Mouse (Mus musculus): Measurements from ENCODE around the gene Pacsin2. TPM values are rescaled to one million over a fixed set of nuclear protein-coding genes. Genes with fewer than 3 reads are reported as not detected.
"Not testable (repeated sequence)": the region's sequence is repeated elsewhere in the genome, so short reads cannot be mapped to it uniquely, and the experiment has no call there.

Pacsin2 gene
- polyA plus RNA-seq, 1 experiment from 2014 or later = 53.5 TPM

DNA sequence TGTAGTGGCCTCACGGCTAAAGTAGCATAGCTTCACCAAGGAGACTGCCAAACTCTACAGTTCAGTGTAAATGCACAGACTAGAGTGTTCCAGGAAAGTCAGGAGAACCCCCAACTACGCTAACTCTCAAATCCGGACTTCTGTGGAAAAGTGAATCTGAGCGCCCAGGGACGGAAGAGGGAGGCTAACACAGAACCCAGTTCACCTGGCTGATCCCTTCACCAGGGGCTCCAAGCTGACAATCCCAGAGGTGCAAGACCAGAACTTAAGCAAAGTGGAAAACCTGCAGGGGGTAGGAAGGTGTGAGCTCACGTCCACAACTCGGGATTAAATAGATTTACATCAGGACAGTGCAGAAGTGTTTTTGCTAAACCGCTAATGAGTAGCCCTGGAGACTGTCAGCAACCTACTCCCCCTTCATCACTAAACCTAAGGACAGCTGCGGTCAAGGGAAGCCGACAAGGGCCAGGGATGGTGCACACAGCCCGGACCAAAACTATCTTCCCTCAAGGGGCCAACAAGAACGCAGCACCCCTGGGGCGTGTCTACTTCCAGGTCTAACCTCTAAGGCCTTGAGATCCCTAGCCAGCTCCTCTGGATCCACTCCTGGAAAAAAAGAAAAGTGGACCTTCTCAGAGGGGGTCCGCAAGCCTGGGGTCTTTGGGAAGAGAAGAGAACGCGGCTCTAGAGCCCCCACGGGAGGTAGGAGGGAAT is 880 bp downstream of the Pacsin2 start:
- Histone ChIP-seq H3K9ac (replicated peaks; ENCODE audit: low read depth, low read length) (peak overlapping the region; percentile 82), H3K4me2 (replicated peaks; ENCODE audit: low read depth, low read length) (peak overlapping the region; percentile 89), H3K36me3 (ENCODE audit: control insufficient read depth, insufficient read depth, low read length) (no peaks in the 10 kb centered on the region), H3K4me3 (ENCODE audit: low read depth, low read length) (peak overlapping the region; percentile 61), H3K4me1 (ENCODE audit: control insufficient read depth, insufficient read depth, low read length) (peaks cover 11% of the 10 kb centered on the region; the same call in 1 of the 2 replicates), H3K9me3 (ENCODE audit: control insufficient read depth, low read depth, low read length) (no peaks in the 10 kb centered on the region), H3K27me3 (ENCODE audit: control insufficient read depth, insufficient read depth, low read length) (no peaks in the 10 kb centered on the region), H3K27ac (ENCODE audit: low read length) (peak overlapping the region; percentile 77; the same call in 1 of the 2 replicates)
- ATAC-seq (ENCODE audit: insufficient number of reproducible peaks, insufficient read depth, low FRiP score, low read depth) = no peak
- 7% methylated on average over 17 of the region's 17 CpGs for WGBS

- not testable (repeated sequence) for H3K9me3 ChIP-seq (ENCODE audit: control insufficient read depth, low read depth, low read length); H3K27ac ChIP-seq (ENCODE audit: low read length); H3K36me3 ChIP-seq (ENCODE audit: control insufficient read depth, insufficient read depth, low read length); H3K27me3 ChIP-seq (ENCODE audit: control insufficient read depth, insufficient read depth, low read length); H3K9ac ChIP-seq (replicated peaks; ENCODE audit: low read depth, low read length); H3K4me3 ChIP-seq (ENCODE audit: low read depth, low read length); ATAC-seq (ENCODE audit: insufficient number of reproducible peaks, insufficient read depth, low FRiP score, low read depth)
- WGBS = 87% methylated on average over 8 of the region's 8 CpGs
- peak overlapping the region; percentile 89; the same call in 1 of the 2 replicates for H3K4me2 ChIP-seq (replicated peaks; ENCODE audit: low read depth, low read length)
- H3K4me1 ChIP-seq (ENCODE audit: control insufficient read depth, insufficient read depth, low read length) = peaks cover 11% of the 10 kb centered on the region; the same call in 1 of the 2 replicates
Measured at GRCm38 (mm10) chr15:83462349-83462748, 2.1 kb downstream of the Pacsin2 start.

GRCm38 (mm10) chr15:83460891-83461290 is 3.5 kb downstream of the Pacsin2 start:
- no peak overlapping the region for H3K27ac ChIP-seq (ENCODE audit: low read length)
- no peak overlapping the region for H3K4me3 ChIP-seq (ENCODE audit: low read depth, low read length)
- no peak overlapping the region for H3K9ac ChIP-seq (replicated peaks; ENCODE audit: low read depth, low read length)
- no peaks in the 10 kb centered on the region for H3K27me3 ChIP-seq (ENCODE audit: control insufficient read depth, insufficient read depth, low read length)
- peaks cover 11% of the 10 kb centered on the region; the same call in 1 of the 2 replicates for H3K4me1 ChIP-seq (ENCODE audit: control insufficient read depth, insufficient read depth, low read length)
- ATAC-seq (ENCODE audit: insufficient number of reproducible peaks, insufficient read depth, low FRiP score, low read depth) = no peak
- no peaks in the 10 kb centered on the region for H3K36me3 ChIP-seq (ENCODE audit: control insufficient read depth, insufficient read depth, low read length)
- H3K4me2 ChIP-seq (replicated peaks; ENCODE audit: low read depth, low read length) = no peak overlapping the region
- 73% methylated on average over 3 of the region's 3 CpGs for WGBS
- H3K9me3 ChIP-seq (ENCODE audit: control insufficient read depth, low read depth, low read length) = no peaks in the 10 kb centered on the region

DNA sequence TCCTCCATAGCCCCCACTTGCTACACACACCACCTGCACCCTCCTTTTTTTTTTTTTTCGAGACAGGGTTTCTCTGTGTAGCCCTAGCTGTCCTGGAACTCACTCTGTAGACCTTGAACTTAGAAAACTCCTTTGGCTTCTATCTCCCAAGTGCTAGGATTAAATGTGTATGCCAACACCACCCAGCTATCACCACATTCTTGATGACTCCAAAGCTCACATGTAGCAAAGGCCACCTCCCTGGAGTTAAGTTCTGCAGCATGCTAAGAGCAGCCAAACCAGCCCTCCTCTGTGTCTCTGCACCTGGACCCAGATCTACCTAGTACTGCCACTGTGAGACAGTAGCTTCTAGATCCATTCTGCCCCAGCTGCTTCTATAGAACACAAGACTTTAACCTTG is 6.9 kb downstream of the Pacsin2 start:
- Histone ChIP-seq H3K27ac (ENCODE audit: low read length) (no peak overlapping the region), H3K4me1 (ENCODE audit: control insufficient read depth, insufficient read depth, low read length) (peaks cover 4% of the 10 kb centered on the region; the same call in 1 of the 2 replicates), H3K9me3 (ENCODE audit: control insufficient read depth, low read depth, low read length) (no peaks in the 10 kb centered on the region), H3K4me3 (ENCODE audit: low read depth, low read length) (no peak overlapping the region), H3K27me3 (ENCODE audit: control insufficient read depth, insufficient read depth, low read length) (no peaks in the 10 kb centered on the region), H3K9ac (replicated peaks; ENCODE audit: low read depth, low read length) (no peak overlapping the region), H3K36me3 (ENCODE audit: control insufficient read depth, insufficient read depth, low read length) (no peaks in the 10 kb centered on the region), H3K4me2 (replicated peaks; ENCODE audit: low read depth, low read length) (no peak overlapping the region)
- WGBS = 86% methylated on average over 1 of the region's 1 CpGs
- no peak for ATAC-seq (ENCODE audit: insufficient number of reproducible peaks, insufficient read depth, low FRiP score, low read depth)

DNA sequence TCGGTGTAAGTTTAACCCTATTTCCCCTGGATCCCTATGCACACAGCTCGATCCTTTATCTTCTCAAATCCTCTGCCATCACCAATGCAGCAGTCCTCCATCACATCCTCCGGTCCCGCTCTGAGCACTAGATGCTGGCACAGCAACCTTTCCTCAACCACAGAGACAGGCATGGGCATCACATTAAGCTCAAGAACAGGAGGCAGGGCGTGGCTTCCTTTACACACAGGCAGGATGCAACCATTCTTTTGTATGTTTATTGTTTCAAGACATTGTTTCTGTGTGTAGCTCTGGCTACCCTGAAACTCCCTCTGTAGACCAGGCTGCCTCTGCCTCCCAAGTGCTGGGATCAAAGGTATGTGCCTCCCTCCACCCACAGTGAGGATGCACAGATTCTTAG is 8.8 kb downstream of the Pacsin2 start:
- Histone ChIP-seq H3K4me1 (ENCODE audit: control insufficient read depth, insufficient read depth, low read length) (peaks cover 10% of the 10 kb centered on the region), H3K27ac (ENCODE audit: low read length) (no peak overlapping the region), H3K9me3 (ENCODE audit: control insufficient read depth, low read depth, low read length) (no peaks in the 10 kb centered on the region), H3K36me3 (ENCODE audit: control insufficient read depth, insufficient read depth, low read length) (no peaks in the 10 kb centered on the region), H3K27me3 (ENCODE audit: control insufficient read depth, insufficient read depth, low read length) (no peaks in the 10 kb centered on the region), H3K9ac (replicated peaks; ENCODE audit: low read depth, low read length) (no peak overlapping the region), H3K4me3 (ENCODE audit: low read depth, low read length) (no peak overlapping the region), H3K4me2 (replicated peaks; ENCODE audit: low read depth, low read length) (no peak overlapping the region)
- WGBS = 83% methylated on average over 5 of the region's 5 CpGs
- ATAC-seq (ENCODE audit: insufficient number of reproducible peaks, insufficient read depth, low FRiP score, low read depth) = no peak

DNA sequence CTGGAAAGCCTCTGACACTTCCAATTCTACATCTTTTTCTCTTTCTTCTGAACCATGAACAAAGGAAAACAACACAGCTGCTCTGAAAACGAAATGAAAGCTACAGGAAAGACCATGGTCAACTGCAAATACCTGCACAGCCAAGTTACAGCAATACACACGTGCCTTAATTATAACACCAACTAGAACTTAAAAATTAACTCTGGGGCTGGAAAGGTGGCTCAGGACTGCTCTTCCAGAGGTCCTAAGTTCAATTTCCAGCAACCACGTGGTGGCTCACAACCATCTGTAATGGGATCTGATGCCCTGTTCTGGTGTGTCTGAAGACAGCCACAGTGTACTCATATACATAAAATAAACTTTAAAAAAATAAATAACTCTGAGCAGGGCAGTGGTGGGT is 9.4 kb downstream of the Pacsin2 start:
- Histone ChIP-seq H3K36me3 (ENCODE audit: control insufficient read depth, insufficient read depth, low read length) (no peaks in the 10 kb centered on the region), H3K27me3 (ENCODE audit: control insufficient read depth, insufficient read depth, low read length) (no peaks in the 10 kb centered on the region), H3K4me2 (replicated peaks; ENCODE audit: low read depth, low read length) (no peak overlapping the region), H3K9me3 (ENCODE audit: control insufficient read depth, low read depth, low read length) (no peaks in the 10 kb centered on the region), H3K9ac (replicated peaks; ENCODE audit: low read depth, low read length) (no peak overlapping the region), H3K27ac (ENCODE audit: low read length) (no peak overlapping the region), H3K4me1 (ENCODE audit: control insufficient read depth, insufficient read depth, low read length) (peaks cover 10% of the 10 kb centered on the region), H3K4me3 (ENCODE audit: low read depth, low read length) (no peak overlapping the region)
- no peak for ATAC-seq (ENCODE audit: insufficient number of reproducible peaks, insufficient read depth, low FRiP score, low read depth)
- WGBS = 75% methylated on average over 3 of the region's 3 CpGs

- no peak overlapping the region for H3K4me3 ChIP-seq (ENCODE audit: low read depth, low read length)
- no peaks in the 10 kb centered on the region for H3K36me3 ChIP-seq (ENCODE audit: control insufficient read depth, insufficient read depth, low read length)
- 87% methylated on average over 7 of the region's 7 CpGs for WGBS
- no peaks in the 10 kb centered on the region for H3K27me3 ChIP-seq (ENCODE audit: control insufficient read depth, insufficient read depth, low read length)
- ATAC-seq (ENCODE audit: insufficient number of reproducible peaks, insufficient read depth, low FRiP score, low read depth) = no peak
- H3K9ac ChIP-seq (replicated peaks; ENCODE audit: low read depth, low read length) = no peak overlapping the region
- H3K27ac ChIP-seq (ENCODE audit: low read length) = no peak overlapping the region
- H3K9me3 ChIP-seq (ENCODE audit: control insufficient read depth, low read depth, low read length) = no peaks in the 10 kb centered on the region
- peaks cover 10% of the 10 kb centered on the region for H3K4me1 ChIP-seq (ENCODE audit: control insufficient read depth, insufficient read depth, low read length)
- no peak overlapping the region for H3K4me2 ChIP-seq (replicated peaks; ENCODE audit: low read depth, low read length)
Measured at GRCm38 (mm10) chr15:83454419-83454818, 10.0 kb downstream of the Pacsin2 start.

- H3K4me3 ChIP-seq (ENCODE audit: low read depth, low read length) = no peak overlapping the region
- no peak overlapping the region for H3K9ac ChIP-seq (replicated peaks; ENCODE audit: low read depth, low read length)
- 87% methylated on average over 3 of the region's 3 CpGs for WGBS
- no peak overlapping the region for H3K27ac ChIP-seq (ENCODE audit: low read length)
- H3K4me2 ChIP-seq (replicated peaks; ENCODE audit: low read depth, low read length) = no peak overlapping the region
- H3K9me3 ChIP-seq (ENCODE audit: control insufficient read depth, low read depth, low read length) = no peaks in the 10 kb centered on the region
- H3K4me1 ChIP-seq (ENCODE audit: control insufficient read depth, insufficient read depth, low read length) = peaks cover 10% of the 10 kb centered on the region
- H3K27me3 ChIP-seq (ENCODE audit: control insufficient read depth, insufficient read depth, low read length) = no peaks in the 10 kb centered on the region
- no peak for ATAC-seq (ENCODE audit: insufficient number of reproducible peaks, insufficient read depth, low FRiP score, low read depth)
- H3K36me3 ChIP-seq (ENCODE audit: control insufficient read depth, insufficient read depth, low read length) = no peaks in the 10 kb centered on the region
Measured at GRCm38 (mm10) chr15:83453879-83454278, 10.5 kb downstream of the Pacsin2 start.
